Mouse (Mus musculus): ENCODE measurements around the gene 4930579F01Rik. TPM values are rescaled to one million over a fixed set of nuclear protein-coding genes. Genes with fewer than 3 reads are reported as not detected.
"Not testable (repeated sequence)": the region's sequence is repeated elsewhere in the genome, so short reads cannot be mapped to it uniquely, and the experiment has no call there.

4930579F01Rik gene
- total and polyA plus RNA-seq, 2 experiments from 2014 or later = not detected

DNA sequence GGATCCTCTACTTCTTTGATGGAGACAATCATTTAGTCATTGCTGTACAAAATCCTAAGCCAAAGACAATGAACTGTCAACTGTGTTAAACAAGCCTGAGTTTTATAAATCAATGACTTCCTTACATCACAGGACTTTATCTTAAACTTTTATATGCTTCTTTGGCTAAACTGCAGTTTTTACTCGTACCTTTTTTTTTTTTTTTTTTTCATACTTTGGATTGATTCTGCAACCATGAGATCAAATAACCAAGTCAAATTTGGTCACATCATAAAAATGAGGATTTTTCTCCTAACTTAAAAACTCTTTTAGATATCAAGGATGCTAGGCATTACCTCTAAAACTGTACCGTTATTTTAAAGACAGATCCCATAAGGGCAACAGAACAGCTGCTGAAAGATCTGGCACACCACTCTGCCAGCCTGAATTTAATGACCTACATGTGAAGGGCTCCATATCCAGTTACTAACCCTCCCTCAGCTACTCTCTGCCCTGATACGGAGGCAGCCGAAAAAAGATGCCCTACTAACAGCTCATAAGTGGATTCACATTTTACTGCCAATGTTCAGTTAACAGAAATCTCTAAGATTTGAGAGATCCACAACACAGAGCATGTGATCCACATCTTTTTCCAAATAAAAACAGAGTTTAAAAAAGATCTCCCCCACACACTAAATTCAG, 51.4 kb downstream of the 4930579F01Rik start:
- TF ChIP-seq CTCF (IDR thresholded peaks at IDR 0.05; ENCODE audit: low read depth) = no peak
- WGBS = 51% methylated on average over 4 of the region's 4 CpGs
- Histone ChIP-seq H3K9ac (no peak overlapping the region), H3K4me2 (ENCODE audit: low read depth) (peak overlapping the region; percentile 24), H3K4me1 (ENCODE audit: insufficient read depth) (peaks cover 5% of the 10 kb centered on the region; the same call in 1 of the 2 replicates), H3K27ac (ENCODE audit: low read depth, low read length) (no peak overlapping the region), H3K27me3 (ENCODE audit: insufficient read depth, low read length) (no peaks in the 10 kb centered on the region), H3K4me3 (ENCODE audit: low read depth, low read length) (peak overlapping the region; percentile 43), H3K9me3 (ENCODE audit: low read length) (no peaks in the 10 kb centered on the region), H3K36me3 (ENCODE audit: insufficient read depth) (no peaks in the 10 kb centered on the region)
- peak; percentile 7 for DNase-seq
- no peak for ATAC-seq

DNA sequence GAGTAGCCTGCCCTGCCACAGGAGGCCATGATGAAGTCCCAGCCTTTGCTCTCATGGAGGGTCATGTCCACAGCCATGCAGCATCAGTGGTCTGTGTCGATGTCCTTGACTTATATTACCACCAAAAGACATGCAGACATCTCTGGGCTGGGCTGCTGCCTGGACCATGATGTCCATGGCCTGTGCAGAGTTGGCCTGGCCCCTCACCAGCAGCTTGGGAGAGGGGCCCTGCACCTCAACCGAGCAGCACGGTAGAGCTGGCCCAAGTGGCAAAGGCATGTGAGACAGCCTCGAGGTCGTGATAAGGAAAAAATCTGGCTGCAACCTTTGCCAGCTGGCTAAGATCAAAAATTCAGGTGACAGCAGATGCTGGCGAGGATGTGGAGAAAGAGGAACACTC, 54.0 kb downstream of the 4930579F01Rik start:
- no peak for DNase-seq
- TF ChIP-seq CTCF (IDR thresholded peaks at IDR 0.05; ENCODE audit: low read depth) = no peak
- Histone ChIP-seq H3K9me3 (ENCODE audit: low read length) (no peaks in the 10 kb centered on the region), H3K4me1 (ENCODE audit: insufficient read depth) (peaks cover 5% of the 10 kb centered on the region; the same call in 1 of the 2 replicates), H3K27me3 (ENCODE audit: insufficient read depth, low read length) (no peaks in the 10 kb centered on the region), H3K4me2 (ENCODE audit: low read depth) (no peak overlapping the region), H3K9ac (no peak overlapping the region), H3K4me3 (ENCODE audit: low read depth, low read length) (no peak overlapping the region), H3K27ac (ENCODE audit: low read depth, low read length) (no peak overlapping the region), H3K36me3 (ENCODE audit: insufficient read depth) (no peaks in the 10 kb centered on the region)
- no peak for ATAC-seq
- WGBS = 92% methylated on average over 6 of the region's 6 CpGs

DNA sequence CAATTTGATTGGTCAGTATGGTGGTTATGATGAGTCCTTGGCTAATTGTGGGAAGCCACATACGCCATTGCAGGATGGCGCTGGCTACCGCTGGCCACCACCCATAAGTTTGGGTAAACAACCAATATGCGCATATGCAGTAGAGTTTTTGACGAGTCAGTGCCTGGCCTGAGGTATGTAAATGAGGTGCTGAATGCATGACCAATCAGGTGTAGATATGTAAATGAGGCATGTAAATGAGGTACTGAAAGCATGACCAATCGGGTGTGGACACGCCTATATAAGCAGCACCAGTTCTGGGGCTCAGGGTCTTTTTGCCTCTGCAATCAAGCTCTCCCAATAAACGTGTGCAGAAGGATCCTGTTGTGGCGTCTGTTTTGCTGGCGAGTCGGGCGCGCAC, 55.5 kb downstream of the 4930579F01Rik start:
- not testable (repeated sequence) for H3K27me3 ChIP-seq (ENCODE audit: insufficient read depth, low read length); H3K36me3 ChIP-seq (ENCODE audit: insufficient read depth); H3K27ac ChIP-seq (ENCODE audit: low read depth, low read length); DNase-seq; H3K4me2 ChIP-seq (ENCODE audit: low read depth); H3K9ac ChIP-seq; H3K9me3 ChIP-seq (ENCODE audit: low read length); ATAC-seq; H3K4me1 ChIP-seq (ENCODE audit: insufficient read depth); H3K4me3 ChIP-seq (ENCODE audit: low read depth, low read length)
- WGBS = 94% methylated on average over 13 of the region's 13 CpGs

DNA sequence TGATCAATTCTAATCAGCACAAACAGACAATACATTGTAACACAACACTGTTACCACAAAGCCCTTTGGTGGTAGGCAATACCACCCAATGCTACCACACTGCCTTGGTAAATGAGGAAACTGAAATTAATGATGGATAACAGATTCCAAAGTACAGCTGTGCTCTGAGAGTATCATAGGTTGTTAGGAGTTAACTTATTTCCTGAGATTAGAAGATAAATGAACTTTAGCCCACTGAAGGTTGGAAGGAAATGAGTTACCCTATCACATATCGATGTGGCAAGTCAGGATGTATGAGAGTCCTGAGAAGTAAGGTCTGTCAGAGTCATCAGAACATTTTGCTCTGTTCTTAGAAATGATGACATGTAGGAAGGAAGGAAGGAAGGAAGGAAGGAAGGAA, 59.1 kb downstream of the 4930579F01Rik start:
- DNase-seq (no peak), ATAC-seq (no peak)
- Histone ChIP-seq H3K9ac (no peak overlapping the region), H3K4me2 (ENCODE audit: low read depth) (no peak overlapping the region), H3K4me1 (ENCODE audit: insufficient read depth) (no peaks in the 10 kb centered on the region), H3K9me3 (ENCODE audit: low read length) (no peaks in the 10 kb centered on the region), H3K27ac (ENCODE audit: low read depth, low read length) (no peak overlapping the region), H3K4me3 (ENCODE audit: low read depth, low read length) (no peak overlapping the region), H3K27me3 (ENCODE audit: insufficient read depth, low read length) (no peaks in the 10 kb centered on the region), H3K36me3 (ENCODE audit: insufficient read depth) (no peaks in the 10 kb centered on the region)
- TF ChIP-seq CTCF (IDR thresholded peaks at IDR 0.05; ENCODE audit: low read depth) = no peak
- 95% methylated on average over 1 of the region's 1 CpGs for WGBS

DNA sequence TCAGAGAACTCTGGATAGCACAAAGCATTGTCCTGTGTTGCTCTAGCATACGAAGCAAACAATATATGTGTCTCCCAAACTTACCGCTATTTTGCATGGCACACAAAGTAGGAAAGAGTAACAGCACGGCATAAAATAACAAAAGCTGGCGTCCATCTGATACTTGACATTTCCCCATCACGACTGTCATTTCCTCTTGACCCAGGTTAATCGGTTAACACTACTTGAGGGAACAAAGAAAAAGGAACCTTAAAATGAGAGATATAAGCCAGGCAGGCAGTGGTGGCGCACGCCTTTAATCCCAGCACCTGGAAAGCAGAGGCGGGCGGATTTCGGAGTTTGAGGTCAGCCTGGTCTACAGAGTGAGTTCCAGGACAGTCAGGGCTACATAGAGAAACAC, 59.7 kb downstream of the 4930579F01Rik start:
- H3K4me1 ChIP-seq (ENCODE audit: insufficient read depth) = no peaks in the 10 kb centered on the region
- no peaks in the 10 kb centered on the region for H3K27me3 ChIP-seq (ENCODE audit: insufficient read depth, low read length)
- no peaks in the 10 kb centered on the region for H3K36me3 ChIP-seq (ENCODE audit: insufficient read depth)
- H3K9me3 ChIP-seq (ENCODE audit: low read length) = no peaks in the 10 kb centered on the region
- H3K4me3 ChIP-seq (ENCODE audit: low read depth, low read length) = no peak overlapping the region
- no peak overlapping the region for H3K9ac ChIP-seq
- no peak for TF ChIP-seq CTCF (IDR thresholded peaks at IDR 0.05; ENCODE audit: low read depth)
- 84% methylated on average over 11 of the region's 11 CpGs for WGBS
- no peak overlapping the region for H3K27ac ChIP-seq (ENCODE audit: low read depth, low read length)
- ATAC-seq (no peak), DNase-seq (no peak)
- H3K4me2 ChIP-seq (ENCODE audit: low read depth) = no peak overlapping the region

DNA sequence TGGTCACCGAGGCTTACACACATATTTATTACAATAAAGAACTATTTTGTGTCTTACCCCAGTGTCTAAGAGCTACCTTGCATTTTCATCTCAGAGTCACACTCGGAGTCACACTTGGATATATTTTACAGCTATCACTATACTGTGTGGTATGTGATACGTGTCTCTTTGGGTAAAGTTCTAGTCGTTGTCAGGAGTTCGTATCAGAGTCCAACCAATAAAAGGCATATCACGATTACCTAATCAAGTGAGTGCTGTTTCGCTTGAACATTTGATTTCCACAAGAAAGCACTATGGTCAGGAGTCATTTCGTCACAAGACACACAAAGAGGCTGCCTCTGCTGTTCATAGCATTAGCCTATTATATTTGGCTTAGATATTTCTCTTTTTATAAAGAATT, 60.2 kb downstream of the 4930579F01Rik start:
- Histone ChIP-seq H3K27me3 (ENCODE audit: insufficient read depth, low read length) (no peaks in the 10 kb centered on the region), H3K4me1 (ENCODE audit: insufficient read depth) (no peaks in the 10 kb centered on the region), H3K27ac (ENCODE audit: low read depth, low read length) (no peak overlapping the region), H3K4me2 (ENCODE audit: low read depth) (no peak overlapping the region), H3K4me3 (ENCODE audit: low read depth, low read length) (no peak overlapping the region), H3K9ac (no peak overlapping the region), H3K36me3 (ENCODE audit: insufficient read depth) (no peaks in the 10 kb centered on the region), H3K9me3 (ENCODE audit: low read length) (no peaks in the 10 kb centered on the region)
- DNase-seq (no peak), ATAC-seq (no peak)
- no peak for TF ChIP-seq CTCF (IDR thresholded peaks at IDR 0.05; ENCODE audit: low read depth)
- WGBS = 87% methylated on average over 8 of the region's 8 CpGs

DNA sequence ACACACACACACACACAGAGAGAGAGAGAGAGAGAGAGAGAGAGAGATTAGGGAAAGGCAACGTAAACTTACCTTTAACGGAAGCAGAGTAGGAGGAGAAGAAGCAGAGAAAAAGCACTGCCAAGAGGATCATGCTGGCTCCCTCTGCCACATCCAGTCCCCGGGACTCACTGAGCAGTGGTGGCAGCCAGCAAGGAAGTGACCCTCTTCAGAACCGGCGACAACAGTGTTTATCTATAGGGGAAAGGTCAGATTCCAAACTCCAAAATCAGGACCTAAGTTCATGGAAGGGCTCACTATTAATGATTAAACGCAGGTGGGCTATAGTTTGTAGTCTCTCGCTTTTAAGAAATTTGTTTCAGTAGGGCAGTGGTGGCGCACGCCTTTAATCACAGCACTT, 62.5 kb downstream of the 4930579F01Rik start:
- 69% methylated on average over 9 of the region's 9 CpGs for WGBS
- Histone ChIP-seq H3K27me3 (ENCODE audit: insufficient read depth, low read length) (no peaks in the 10 kb centered on the region), H3K4me2 (ENCODE audit: low read depth) (no peak overlapping the region), H3K9me3 (ENCODE audit: low read length) (no peaks in the 10 kb centered on the region), H3K36me3 (ENCODE audit: insufficient read depth) (no peaks in the 10 kb centered on the region), H3K4me1 (ENCODE audit: insufficient read depth) (no peaks in the 10 kb centered on the region), H3K27ac (ENCODE audit: low read depth, low read length) (no peak overlapping the region), H3K9ac (no peak overlapping the region), H3K4me3 (ENCODE audit: low read depth, low read length) (no peak overlapping the region)
- DNase-seq (no peak), ATAC-seq (no peak)
- no peak for TF ChIP-seq CTCF (IDR thresholded peaks at IDR 0.05; ENCODE audit: low read depth)
